Mouse (Mus musculus): ENCODE measurements around the gene Batf. TPM values are rescaled to one million over a fixed set of nuclear protein-coding genes. Genes with fewer than 3 reads are reported as not detected.

Gene Batf
- total RNA-seq, 2 experiments from 2014 or later = 0.33 TPM; not detected in 1

DNA sequence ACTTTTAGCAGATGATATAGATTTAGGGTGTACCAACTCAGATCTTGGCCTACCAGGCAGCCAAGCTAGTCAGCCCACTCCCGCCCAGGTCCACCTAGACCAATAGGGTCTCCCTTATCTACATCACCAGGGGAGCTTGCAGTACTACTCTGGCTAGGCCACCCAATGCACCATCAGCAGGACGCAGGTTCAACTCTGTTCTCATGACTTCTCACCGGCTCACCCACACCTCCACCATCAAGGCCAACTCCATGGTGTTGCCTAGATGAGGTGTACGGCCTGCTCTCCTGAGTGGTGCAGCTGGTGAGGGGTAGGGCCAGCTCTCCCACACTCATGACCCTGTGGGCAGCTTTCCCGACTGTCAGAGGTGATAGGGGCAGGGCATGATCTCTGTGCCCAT lies 27.7 kb downstream of the Batf start:
- intact Hi-C loops (cut with DNase I) = no loop called here
- Histone ChIP-seq H3K27ac (no peak overlapping the region), H3K4me3 (no peak overlapping the region)
- DNase-seq = no peak
- TF ChIP-seq CTCF (IDR thresholded peaks at IDR 0.05) = no peak

DNA sequence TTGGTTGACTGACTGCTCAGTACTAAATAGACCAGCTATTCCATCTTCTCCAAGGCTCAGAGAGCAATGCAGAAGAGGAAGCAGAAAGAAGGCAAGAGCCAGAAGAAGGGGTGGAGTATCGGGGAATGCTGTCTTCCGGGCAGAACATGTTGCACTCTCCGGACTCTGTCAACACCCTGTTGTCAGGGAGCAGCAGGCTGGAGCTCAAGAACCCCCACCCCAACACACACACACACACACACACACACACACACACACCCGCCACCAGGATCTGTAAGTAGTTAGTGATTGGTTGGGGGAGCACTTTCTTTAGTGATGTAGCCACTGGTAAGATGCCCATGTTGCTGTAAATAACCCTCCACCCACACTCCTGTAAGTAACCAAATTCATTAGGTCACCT lies 38.8 kb downstream of the Batf start:
- TF ChIP-seq CTCF (IDR thresholded peaks at IDR 0.05) = no peak
- Histone ChIP-seq H3K27ac (no peak overlapping the region), H3K4me3 (no peak overlapping the region)
- intact Hi-C loops (cut with DNase I) = loop anchor here (5.0 kb wide), 1 partner anchor 218 kb away; no protein-coding TSS in a partner anchor
- DNase-seq = no peak

GRCm38 (mm10) chr12:85726729-85727397 lies 40.4 kb downstream of the Batf start:
- Histone ChIP-seq H3K27ac (no peak overlapping the region), H3K4me3 (no peak overlapping the region)
- intact Hi-C loops (cut with DNase I) = loop anchor here (5.0 kb wide), 1 partner anchor 220 kb away; no protein-coding TSS in a partner anchor
- no peak for TF ChIP-seq CTCF (IDR thresholded peaks at IDR 0.05)
- no peak for DNase-seq

- intact Hi-C loops (cut with DNase I) = loop anchor here (5.0 kb wide), 1 partner anchor 221 kb away; no protein-coding TSS in a partner anchor
- no peak for TF ChIP-seq CTCF (IDR thresholded peaks at IDR 0.05)
- no peak overlapping the region for H3K27ac ChIP-seq
- H3K4me3 ChIP-seq = no peak overlapping the region
- DNase-seq = no peak
Measured at GRCm38 (mm10) chr12:85728181-85728580, 41.7 kb downstream of the Batf start.

DNA sequence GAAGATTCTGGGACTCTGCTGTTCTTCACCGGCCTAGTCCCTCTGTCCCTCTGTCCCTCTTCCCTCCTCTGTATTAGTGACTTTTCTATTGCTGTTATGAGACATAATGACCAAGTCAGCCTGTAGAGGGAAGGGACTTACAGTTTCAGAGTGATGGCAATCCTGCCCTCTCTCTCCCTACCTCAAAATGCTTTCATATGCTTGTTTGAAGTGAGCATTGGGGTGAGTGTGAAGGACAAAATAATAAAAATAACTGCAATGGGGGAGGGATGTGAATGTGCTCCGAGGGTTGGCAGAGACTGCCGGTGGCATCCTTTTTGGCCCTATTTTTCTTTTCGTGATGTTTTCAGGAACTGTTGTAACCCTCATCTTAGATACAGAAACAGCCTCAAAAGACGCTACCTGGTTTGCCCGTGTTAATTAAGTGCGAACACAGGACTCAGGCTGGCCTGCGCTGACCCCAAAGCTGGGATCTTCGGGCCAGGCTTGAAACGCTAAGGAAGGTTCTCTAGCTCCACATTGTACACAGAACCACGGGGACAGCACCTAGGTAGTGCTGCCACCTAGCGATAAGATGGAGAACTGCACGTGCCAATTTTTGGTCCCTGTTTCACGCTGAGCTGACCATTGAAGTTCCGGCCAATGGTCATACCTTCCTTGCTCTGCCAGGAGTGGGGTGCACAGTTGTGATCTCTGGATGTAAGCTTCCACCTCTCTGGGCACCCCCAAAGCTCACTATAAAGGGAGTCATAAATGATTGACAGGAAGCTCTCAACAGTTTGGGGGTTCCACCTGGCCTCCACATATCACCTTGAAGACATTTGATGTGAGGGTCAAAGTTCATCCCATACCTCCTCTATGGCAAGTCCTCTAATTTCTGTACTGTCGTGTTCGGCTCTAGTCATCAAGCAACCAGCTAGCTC lies 42.8 kb downstream of the Batf start:
- TF ChIP-seq CTCF (IDR thresholded peaks at IDR 0.05) = peak; percentile 99; the same call in 1 of the 2 replicates
- Histone ChIP-seq H3K4me3 (no peak overlapping the region), H3K27ac (no peak overlapping the region)
- intact Hi-C loops (cut with DNase I) = loop anchor here (5.0 kb wide), 1 partner anchor 222 kb away; no protein-coding TSS in a partner anchor
- peak; percentile 70 for DNase-seq

- no peak for DNase-seq
- intact Hi-C loops (cut with DNase I) = loop anchor here (5.0 kb wide), 1 partner anchor 223 kb away; no protein-coding TSS in a partner anchor
- Histone ChIP-seq H3K27ac (no peak overlapping the region), H3K4me3 (no peak overlapping the region)
- TF ChIP-seq CTCF (IDR thresholded peaks at IDR 0.05) = no peak
Measured at GRCm38 (mm10) chr12:85729945-85730290, 43.4 kb downstream of the Batf start.

DNA sequence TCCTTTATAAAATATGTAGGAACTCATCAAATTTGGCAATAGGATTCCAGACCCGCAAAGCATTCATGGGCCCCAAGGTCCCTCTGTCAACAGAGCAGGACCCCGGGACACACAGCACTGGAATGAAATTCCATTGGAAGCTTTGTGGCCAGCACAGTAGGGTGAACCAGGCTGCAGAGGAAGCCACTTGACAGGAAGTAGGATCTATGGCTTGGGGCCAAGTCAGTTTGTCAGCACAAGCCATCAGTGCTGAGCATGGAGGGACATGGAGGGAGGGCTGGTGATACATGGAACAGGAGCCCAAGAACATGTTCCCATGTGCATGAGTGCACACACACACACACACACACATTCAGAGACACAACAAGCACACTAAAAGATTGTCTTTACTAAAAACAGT lies 49.7 kb downstream of the Batf start:
- no peak overlapping the region for H3K4me3 ChIP-seq
- intact Hi-C loops (cut with DNase I) = no loop called here
- no peak for DNase-seq
- TF ChIP-seq CTCF (IDR thresholded peaks at IDR 0.05) = no peak
- H3K27ac ChIP-seq = no peak overlapping the region

- H3K4me3 ChIP-seq = no peak overlapping the region
- TF ChIP-seq CTCF (IDR thresholded peaks at IDR 0.05) = no peak
- no peak for DNase-seq
- intact Hi-C loops (cut with DNase I) = no loop called here
- no peak overlapping the region for H3K27ac ChIP-seq
Measured at GRCm38 (mm10) chr12:85736960-85737359, 50.5 kb downstream of the Batf start.

- Histone ChIP-seq H3K4me3 (peak within 1 kb of the TSS; percentile 83), H3K27ac (peak within 1 kb of the TSS; percentile 73)
- intact Hi-C loops (cut with DNase I) = loop anchor here (1.0 to 5.0 kb wide), 2 partner anchors 72 to 336 kb away; partner anchors contain the start of gene Ift43
- peak; percentile 91; the same call in 1 of the 2 replicates for TF ChIP-seq CTCF (IDR thresholded peaks at IDR 0.05)
- peak; percentile 87 for DNase-seq
Measured at GRCm38 (mm10) chr12:85745827-85746695, 59.6 kb downstream of the Batf start, which contains the start of gene Flvcr2. Gene Flvcr2 (plus strand): TSS chr12:85746539.

DNA sequence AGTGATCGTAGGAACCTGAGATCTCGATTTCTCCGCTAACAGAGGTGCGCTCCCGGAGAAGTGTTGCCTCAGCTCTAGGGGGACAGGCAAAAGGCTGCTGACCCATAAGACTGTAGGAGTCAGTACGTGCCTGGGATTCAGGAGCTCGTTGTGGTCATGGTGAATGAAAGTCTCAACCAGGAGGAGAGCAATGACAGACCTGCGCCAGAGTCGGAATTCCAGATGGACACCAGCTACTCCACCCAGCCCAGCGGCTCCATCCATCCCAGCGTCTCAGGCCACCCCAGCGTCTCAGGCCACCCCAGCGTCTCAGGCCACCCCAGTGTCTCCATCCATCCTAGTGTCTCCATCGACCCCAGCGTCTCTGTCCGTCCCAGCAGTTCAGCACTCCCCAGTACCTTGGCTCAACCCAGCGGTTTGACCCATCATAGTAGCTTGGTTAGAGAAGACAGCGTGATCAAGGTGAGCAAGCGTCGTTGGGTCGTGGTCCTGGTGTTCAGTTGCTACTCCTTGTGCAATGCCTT lies 60.3 kb downstream of the Batf start:
- Histone ChIP-seq H3K27ac (peak overlapping the region; percentile 73), H3K4me3 (peak overlapping the region; percentile 83)
- no peak for TF ChIP-seq CTCF (IDR thresholded peaks at IDR 0.05)
- DNase-seq = peak; percentile 28
- intact Hi-C loops (cut with DNase I) = loop anchor here (5.0 kb wide), 1 partner anchor 336 kb away; the partner anchor contains the start of gene Ift43

DNA sequence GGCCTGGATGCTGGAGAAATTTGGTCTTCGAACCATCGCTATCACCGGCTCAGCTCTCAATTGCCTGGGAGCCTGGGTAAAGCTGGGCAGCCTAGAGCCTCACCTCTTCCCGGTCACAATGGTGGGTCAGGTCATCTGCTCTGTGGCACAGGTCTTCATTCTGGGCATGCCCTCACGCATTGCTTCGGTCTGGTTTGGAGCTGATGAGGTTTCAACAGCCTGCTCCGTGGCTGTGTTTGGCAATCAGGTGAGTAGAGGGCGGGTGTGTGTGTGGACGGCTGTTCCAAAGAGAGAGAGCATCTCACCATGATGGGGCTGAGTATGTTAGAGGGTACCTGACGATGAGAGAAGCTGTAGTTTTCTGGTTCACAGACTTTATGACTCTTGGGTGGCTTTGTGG lies 60.9 kb downstream of the Batf start:
- no peak for TF ChIP-seq CTCF (IDR thresholded peaks at IDR 0.05)
- intact Hi-C loops (cut with DNase I) = loop anchor here (5.0 kb wide), 1 partner anchor 335 kb away; the partner anchor contains the start of gene Ift43
- Histone ChIP-seq H3K27ac (no peak overlapping the region), H3K4me3 (peak overlapping the region; percentile 83)
- no peak for DNase-seq
